Mouse (Mus musculus): Measurements from ENCODE around the gene Zfp184.

DNA sequence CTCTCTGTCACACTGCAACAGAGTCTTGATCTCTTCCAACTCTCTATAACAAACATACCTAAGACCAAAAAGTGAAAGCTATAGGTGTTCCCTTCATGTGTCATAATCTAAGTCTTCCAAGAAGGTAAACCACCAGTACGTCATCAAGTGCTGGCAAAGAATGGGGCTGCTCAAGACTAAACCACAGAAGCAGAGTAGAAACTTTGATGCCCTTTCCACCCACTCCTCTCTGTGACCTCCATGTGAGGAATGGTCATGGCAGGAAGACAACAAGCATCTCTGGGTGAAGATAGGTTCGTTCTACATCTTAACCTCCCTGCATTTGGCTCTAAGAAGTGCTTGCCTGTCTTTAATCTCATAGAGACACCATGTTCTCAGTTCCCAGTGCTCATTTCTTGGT is 39.6 kb downstream of the Zfp184 start:
- TF ChIP-seq CTCF (IDR thresholded peaks at IDR 0.05 in 2 of 3, conservative IDR thresholded peaks at IDR 0.05 in 1 of 3; ENCODE audit: control insufficient read depth in 1 of 3, insufficient read depth in 1 of 3, low read depth in 2 of 3, low read length in 3 of 3, poor library complexity in 1 of 3, severe bottlenecking in 1 of 3) (no peak), EP300 (IDR thresholded peaks at IDR 0.05; ENCODE audit: low read depth in 1 of 2, low read length in 2 of 2) (no peak), NELFE (IDR thresholded peaks at IDR 0.05; ENCODE audit: low read depth, low read length) (no peak), SMC3 (IDR thresholded peaks at IDR 0.05; ENCODE audit: low read depth, low read length) (no peak), MAZ (IDR thresholded peaks at IDR 0.05; ENCODE audit: low read depth, low read length) (no peak), POLR2A (IDR thresholded peaks at IDR 0.05; ENCODE audit: control insufficient read depth in 1 of 2, insufficient read depth in 1 of 2, low read depth in 1 of 2, low read length in 2 of 2, poor library complexity in 1 of 2) (no peak), SIN3A (IDR thresholded peaks at IDR 0.05; ENCODE audit: low read length) (no peak), CHD2 (IDR thresholded peaks at IDR 0.05; ENCODE audit: low read length) (no peak), TCF12 (IDR thresholded peaks at IDR 0.05; ENCODE audit: low read depth, low read length) (no peak), UBTF (IDR thresholded peaks at IDR 0.05; ENCODE audit: borderline replicate concordance, insufficient read depth, low read depth, low read length) (no peak), HCFC1 (IDR thresholded peaks at IDR 0.05; ENCODE audit: low read depth, low read length) (no peak), MAX (IDR thresholded peaks at IDR 0.05; ENCODE audit: low read length) (no peak), POLR2AphosphoS2 (IDR thresholded peaks at IDR 0.05; ENCODE audit: low read length) (no peak), MEF2A (IDR thresholded peaks at IDR 0.05; ENCODE audit: extremely low read depth, insufficient replicate concordance, low read depth, low read length, poor library complexity, severe bottlenecking) (no peak)
